Mouse (Mus musculus): ENCODE data around the gene Zfp366.

GRCm38 (mm10) chr13:99237122-99237521, 52.5 kb downstream of the Zfp366 start:
- TF ChIP-seq POLR2A (IDR thresholded peaks at IDR 0.05; ENCODE audit: insufficient read depth, low read length), result no peak
- no peak for TF ChIP-seq CTCF (IDR thresholded peaks at IDR 0.05; ENCODE audit: low read depth, low read length)
- TF ChIP-seq EP300 (IDR thresholded peaks at IDR 0.05; ENCODE audit: insufficient read depth, low read depth, low read length), result no peak

All from ES-Bruce4 (cell line).